Mouse (Mus musculus): ENCODE data around the gene Glt8d1. TPM values are rescaled to one million over a fixed set of nuclear protein-coding genes. Genes with fewer than 3 reads are reported as not detected.

Gene Glt8d1
- total RNA-seq (2021), result 10 to 100 TPM; 36.8 to 38.0 TPM
- long read RNA-seq, experiment 1, transcript Glt8d1-201 (10 exons, 2,018 nt), result major isoform, 6 of 21 reads
- long read RNA-seq, experiment 1, partial matches to known transcripts, result 0 of 21 reads
- long read RNA-seq, experiment 1, other reads (novel, unspliced or antisense), result 11 of 21 reads
- long read RNA-seq, experiment 2, transcript Glt8d1-201 (10 exons, 2,018 nt), result major isoform, 7 of 35 reads
- long read RNA-seq, experiment 2, transcript Glt8d1-202 (10 exons, 1,498 nt), result minor isoform, 5 of 35 reads
- long read RNA-seq, experiment 2, partial matches to known transcripts, result 0 of 35 reads
- long read RNA-seq, experiment 2, other reads (novel, unspliced or antisense), result 23 of 35 reads

DNA sequence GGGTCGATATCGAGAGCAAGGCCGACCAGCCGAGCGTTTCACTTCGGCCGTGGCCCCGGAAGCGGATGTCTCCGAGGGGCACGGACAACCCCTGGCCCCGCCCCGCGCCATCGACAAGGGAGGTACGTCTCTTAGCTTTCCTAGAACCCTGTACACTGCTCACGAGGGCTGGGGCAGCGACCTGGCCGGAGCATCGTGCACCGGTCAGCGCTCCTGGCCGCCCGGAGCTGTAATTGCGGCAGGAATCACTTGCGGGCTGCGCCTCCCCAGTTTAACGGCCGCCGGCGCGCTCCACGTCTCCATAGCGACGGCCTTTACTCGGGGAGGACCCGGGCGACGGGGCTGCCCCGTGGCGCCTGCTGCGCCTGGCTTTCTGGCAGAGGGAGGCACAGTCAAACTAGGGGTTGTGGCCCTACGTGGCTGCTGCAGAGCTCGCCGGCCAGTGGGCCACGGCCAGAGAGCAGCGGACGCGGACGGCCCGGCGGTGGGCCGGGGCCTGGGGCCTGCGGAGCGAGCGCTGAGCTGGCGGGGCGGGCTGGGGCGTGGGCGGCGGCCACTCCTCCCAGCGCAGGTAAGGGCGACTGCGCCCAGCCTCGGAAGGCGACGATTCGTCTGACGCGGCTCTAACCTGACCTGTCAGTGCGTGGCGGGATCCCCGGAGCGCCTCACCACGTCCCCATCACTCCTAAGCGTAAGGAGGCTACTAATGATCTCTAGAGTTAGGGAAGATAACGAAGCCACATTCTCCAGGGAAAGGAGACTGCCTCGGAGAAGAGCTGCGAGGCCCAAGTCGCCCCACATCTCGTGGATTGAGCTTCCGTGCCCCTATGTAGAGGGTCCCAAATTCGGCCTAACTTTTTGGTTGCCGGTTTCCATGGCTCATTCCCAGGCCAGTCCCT is at the start of gene Glt8d1, which contains the start of gene Spcs1:
Gene Glt8d1 (plus strand): TSS at position 94 of the 899 bp plus-strand sequence.
Gene Spcs1 (minus strand): TSS at position 366 of the 899 bp plus-strand sequence.
- DNase-seq (ENCODE audit: low spot score in 2 of 2), result peak; percentile 90 to 94

DNA sequence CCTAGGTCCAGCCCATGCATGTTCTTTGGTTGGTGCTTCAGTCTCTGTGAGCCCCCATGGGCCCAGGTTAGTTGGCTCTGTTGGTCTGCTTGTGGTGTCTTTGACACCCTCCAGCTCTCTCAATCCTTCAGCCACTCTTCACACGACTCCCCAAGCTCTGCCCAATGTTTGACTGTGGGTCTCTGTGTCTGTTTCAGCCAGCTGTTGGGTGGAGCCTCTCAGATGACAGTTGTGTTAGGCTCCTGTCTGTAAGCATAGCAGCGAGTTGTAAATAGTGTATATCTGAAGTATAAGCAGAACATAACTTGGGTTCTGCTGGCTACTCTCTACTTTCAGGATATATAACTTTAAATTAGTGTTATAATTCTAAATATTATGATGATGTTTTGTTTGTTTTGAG is 42.7 kb upstream of the Glt8d1 start:
- DNase-seq (ENCODE audit: low spot score in 2 of 2), result no peak

GRCm38 (mm10) chr14:30959031-30959430 is 42.2 kb upstream of the Glt8d1 start:
- DNase-seq (ENCODE audit: low spot score in 2 of 2), result no peak

DNA sequence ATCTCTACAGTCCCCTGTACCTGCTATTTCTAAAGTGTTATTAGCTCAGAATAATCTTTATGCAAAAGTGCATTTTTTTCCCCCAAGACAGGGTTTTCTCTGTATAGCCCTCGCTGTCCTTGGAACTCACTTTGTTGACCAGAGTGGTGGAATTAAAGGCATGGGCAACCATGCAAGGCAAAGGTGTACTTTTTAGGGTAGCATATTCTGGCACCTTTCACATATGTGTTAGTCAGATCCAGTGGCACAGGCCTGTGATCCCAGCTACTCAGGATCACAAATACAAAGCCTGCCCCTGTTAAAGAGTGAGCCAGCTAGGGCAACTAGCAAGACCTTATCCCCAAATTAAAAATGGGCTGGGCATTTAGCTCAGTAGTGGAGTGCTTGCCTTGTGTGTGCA is 40.8 kb upstream of the Glt8d1 start:
- no peak for DNase-seq (ENCODE audit: low spot score in 2 of 2)

- DNase-seq (ENCODE audit: low spot score in 2 of 2), result peak; percentile 16 to 50
Measured at GRCm38 (mm10) chr14:30974204-30974603, 27.0 kb upstream of the Glt8d1 start.

- no peak for DNase-seq (ENCODE audit: low spot score in 2 of 2)
Measured at GRCm38 (mm10) chr14:30976222-30976621, 25.0 kb upstream of the Glt8d1 start.

DNA sequence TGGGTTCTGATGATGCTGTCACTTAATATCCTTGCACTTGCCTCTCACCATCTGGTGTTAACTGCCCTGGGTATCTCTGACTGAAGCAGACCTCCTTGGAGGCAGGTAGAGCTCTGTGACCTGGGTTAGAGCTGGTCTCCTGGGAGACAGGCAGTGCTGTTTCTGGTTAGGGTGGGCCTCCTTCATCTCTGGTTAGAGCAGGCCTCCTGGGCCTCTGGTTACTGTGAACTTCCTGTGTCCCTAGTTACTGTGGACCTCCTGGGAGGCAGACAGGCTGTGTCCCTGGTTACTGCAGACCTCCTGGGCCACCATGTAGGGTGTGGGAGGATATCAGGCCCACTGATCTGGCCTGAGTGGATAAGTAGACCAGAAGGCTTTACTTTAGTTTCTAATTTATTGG is 4.8 kb upstream of the Glt8d1 start:
- no peak for DNase-seq (ENCODE audit: low spot score in 2 of 2)

- DNase-seq (ENCODE audit: low spot score in 2 of 2), result no peak
Measured at GRCm38 (mm10) chr14:31000356-31000755, 844 bp upstream of the Glt8d1 start.

DNA sequence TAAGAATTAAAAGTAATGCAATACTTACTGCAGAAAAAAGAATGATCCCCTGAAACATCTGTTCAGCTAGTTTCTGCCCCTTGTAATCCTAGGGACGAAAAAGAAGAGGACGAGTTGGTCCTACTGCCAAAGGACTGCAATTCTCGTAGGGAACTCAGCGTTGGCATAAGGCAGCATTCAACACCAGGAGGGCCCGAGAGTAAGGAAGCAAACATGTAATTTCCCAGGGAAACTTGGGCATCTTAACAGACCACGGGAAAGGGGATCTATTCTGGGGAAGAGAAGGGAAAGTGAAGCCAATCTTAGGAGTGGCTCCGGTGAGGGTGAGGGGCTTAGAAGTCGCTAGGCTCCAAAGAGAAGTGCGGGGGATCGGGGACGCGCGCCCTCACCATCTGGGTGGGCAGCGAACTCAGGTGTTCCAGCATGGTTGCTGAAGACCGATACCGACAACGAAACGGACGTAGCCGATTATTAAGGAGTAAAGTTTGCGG is 339 bp upstream of the Glt8d1 start:
- DNase-seq (ENCODE audit: low spot score in 2 of 2), result no peak

GRCm38 (mm10) chr14:31004527-31004926 is 3.3 kb downstream of the Glt8d1 start:
- no peak for DNase-seq (ENCODE audit: low spot score in 2 of 2)

- no peak for DNase-seq (ENCODE audit: low spot score in 2 of 2)
Measured at GRCm38 (mm10) chr14:31006779-31007178, 5.6 kb downstream of the Glt8d1 start.

- no peak for DNase-seq (ENCODE audit: low spot score in 2 of 2)
Measured at GRCm38 (mm10) chr14:31011588-31011987, 10.4 kb downstream of the Glt8d1 start.

- DNase-seq (ENCODE audit: low spot score in 2 of 2), result no peak
Measured at GRCm38 (mm10) chr14:31013928-31014327, 12.7 kb downstream of the Glt8d1 start.

GRCm38 (mm10) chr14:31016063-31016462 is 14.9 kb downstream of the Glt8d1 start:
- DNase-seq (ENCODE audit: low spot score in 2 of 2), result no peak

DNA sequence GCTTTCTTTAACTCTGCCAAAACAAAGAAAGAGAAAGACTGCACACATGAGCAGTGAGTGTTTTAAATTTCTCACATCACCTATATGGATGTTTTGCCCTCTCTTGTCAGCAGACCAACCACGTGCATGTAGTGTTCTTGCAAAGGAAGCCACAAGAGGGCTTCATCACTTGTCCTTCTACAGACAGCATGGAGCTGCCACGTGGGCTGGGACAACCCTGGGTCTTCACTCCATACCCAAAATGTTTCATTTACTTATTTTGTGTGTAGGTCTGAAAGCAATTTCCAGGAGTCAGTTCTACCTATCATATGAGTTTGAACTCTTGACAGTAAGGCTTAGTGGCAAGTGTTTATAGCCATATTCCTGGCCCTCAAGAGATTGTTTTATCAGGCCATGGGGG is 16.7 kb downstream of the Glt8d1 start:
- DNase-seq (ENCODE audit: low spot score in 2 of 2), result no peak

DNA sequence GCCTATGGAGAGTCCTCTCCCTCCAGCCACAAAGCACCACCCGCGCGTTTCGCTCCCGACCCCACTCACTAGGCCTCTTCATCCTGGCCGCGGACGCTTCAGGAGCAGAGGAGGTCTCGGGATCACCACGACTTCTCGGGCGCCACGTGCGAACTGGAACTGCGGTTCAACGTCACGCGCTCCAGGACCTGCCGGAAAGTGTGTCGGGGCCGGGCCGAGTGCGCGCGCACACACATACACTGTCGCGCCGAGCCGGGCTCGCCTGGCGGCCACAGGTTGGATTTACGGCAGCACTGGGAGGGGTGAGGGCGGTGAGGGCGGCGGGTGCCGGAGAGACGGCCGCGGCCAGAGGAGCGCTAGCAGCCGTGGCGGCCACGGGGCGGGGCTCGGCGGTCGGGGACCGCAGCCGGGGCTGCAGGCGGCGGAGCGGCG is 17.7 kb downstream of the Glt8d1 start, which contains the start of the genes Pbrm1 and Gnl3:
Gene Pbrm1 (plus strand): TSS at position 279 of the 432 bp plus-strand sequence.
Gene Gnl3 (minus strand): TSS at position 293 of the 432 bp plus-strand sequence.
- peak; percentile 93 to 97 for DNase-seq (ENCODE audit: low spot score in 2 of 2)

GRCm38 (mm10) chr14:31019331-31020205 is 18.4 kb downstream of the Glt8d1 start:
- peak in 1 of 2 experiments; percentile 49 for DNase-seq (ENCODE audit: low spot score in 2 of 2)

GRCm38 (mm10) chr14:31022579-31022978 is 21.4 kb downstream of the Glt8d1 start:
- no peak for DNase-seq (ENCODE audit: low spot score in 2 of 2)

DNA sequence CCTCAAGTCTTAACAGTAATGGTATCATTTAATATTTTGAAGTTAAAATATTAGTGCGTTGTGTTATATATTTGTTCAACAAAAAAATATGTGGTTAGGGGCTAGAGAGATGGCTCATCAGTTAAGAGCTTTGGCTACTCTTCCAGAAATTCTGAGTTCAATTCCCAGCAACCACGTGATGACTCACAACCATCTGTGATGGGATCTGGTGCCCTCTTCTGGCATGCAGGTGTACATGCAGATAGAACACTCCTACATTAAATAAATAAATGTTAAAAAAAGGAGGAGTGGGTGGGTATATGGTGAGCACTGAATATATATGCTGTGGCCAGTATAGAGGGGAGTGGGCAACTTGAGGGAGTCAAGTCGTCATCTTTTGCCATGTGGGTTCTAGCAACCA is 24.6 kb downstream of the Glt8d1 start:
- DNase-seq (ENCODE audit: low spot score in 2 of 2), result no peak

GRCm38 (mm10) chr14:31045296-31045695 is 44.1 kb downstream of the Glt8d1 start:
- DNase-seq (ENCODE audit: low spot score in 2 of 2), result no peak

DNA sequence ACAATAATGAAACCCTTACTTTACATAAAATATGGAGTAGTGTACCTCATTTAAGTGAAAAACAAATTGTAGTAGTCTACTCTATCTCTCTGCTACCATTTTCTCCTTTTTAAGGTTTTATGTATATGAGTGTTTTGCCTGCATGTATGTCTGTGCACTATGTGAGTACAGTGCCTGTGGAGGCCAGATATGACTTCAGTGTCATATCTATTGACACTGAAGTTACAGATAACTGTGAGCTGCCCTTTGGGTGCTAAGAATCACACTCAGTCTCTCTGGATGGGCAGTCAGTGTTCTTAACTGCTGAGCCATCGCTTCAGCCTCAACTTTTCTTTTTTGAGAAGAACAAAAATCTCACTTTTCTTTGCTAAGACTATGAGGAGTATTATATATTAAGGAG is 44.6 kb downstream of the Glt8d1 start:
- DNase-seq (ENCODE audit: low spot score in 2 of 2), result no peak

Data from layer of hippocampus, postnatal 14 days (tissue).